29 mouse cellular contexts compared by ENCODE assay signal in genomic region chr1:133884746-133885145, GRCm38 (mm10). TPM values are rescaled to one million over a fixed set of nuclear protein-coding genes. Genes with fewer than 3 reads are reported as not detected.
DNase-seq lines count a peak whose midpoint lies in the region; ATAC-seq and TF ChIP-seq lines count a peak whose summit lies in the region.
"Had no signal": no experiment of that assay in that cellular context is flagged by ENCODE, and none has a peak within 500 bp of the region (broad histone marks: within the 10 kb centered on the region; RNA-seq: fewer than 3 reads in every experiment).

No protein-coding gene starts in this region.

- peaks cover 76% of the 10 kb centered on the region for H3K4me1 ChIP-seq in neural tube, embryonic 13.5 days (replicated peaks)

- no peak overlapping the region for H3K4me2 ChIP-seq in neural tube, embryonic 13.5 days
- H3K4me2 ChIP-seq: embryonic facial prominence, embryonic 15.5 days; forebrain, embryonic 15.5 days; heart, embryonic 12.5 days; kidney, embryonic 15.5 days; liver, embryonic 15.5 days; neural tube, embryonic 12.5 days; stomach, embryonic 15.5 days had no signal

- no peaks in the 10 kb centered on the region for H3K36me3 ChIP-seq in neural tube, embryonic 13.5 days
- H3K36me3 ChIP-seq: embryonic facial prominence, embryonic 15.5 days; forebrain, embryonic 15.5 days; G1E; heart, embryonic 12.5 days; kidney, embryonic 15.5 days; liver, embryonic 15.5 days; neural tube, embryonic 12.5 days; stomach, embryonic 15.5 days had no signal

- H3K27me3 ChIP-seq in neural tube, embryonic 13.5 days = peaks cover 4% of the 10 kb centered on the region
- H3K27me3 ChIP-seq: CH12.LX; embryonic facial prominence, embryonic 15.5 days; forebrain, embryonic 15.5 days; heart, embryonic 12.5 days; liver, embryonic 15.5 days; neural tube, embryonic 12.5 days; stomach, embryonic 15.5 days had no signal

- H3K4me3 ChIP-seq in left cerebral cortex, adult 2 months = no peak overlapping the region
- H3K4me3 ChIP-seq in neural tube, embryonic 13.5 days = no peak overlapping the region
- H3K4me3 ChIP-seq: embryonic facial prominence, embryonic 15.5 days; forebrain, embryonic 15.5 days; heart, embryonic 12.5 days; kidney, embryonic 15.5 days; liver, embryonic 15.5 days; neural tube, embryonic 12.5 days; stomach, embryonic 15.5 days had no signal

- no peaks in the 10 kb centered on the region for H3K9me3 ChIP-seq in neural tube, embryonic 13.5 days
- H3K9me3 ChIP-seq: embryonic facial prominence, embryonic 15.5 days; forebrain, embryonic 15.5 days; G1E; heart, embryonic 12.5 days; kidney, embryonic 15.5 days; liver, embryonic 15.5 days; neural tube, embryonic 12.5 days; stomach, embryonic 15.5 days had no signal

- no peak overlapping the region for H3K9ac ChIP-seq in neural tube, embryonic 13.5 days
- H3K9ac ChIP-seq: embryonic facial prominence, embryonic 15.5 days; forebrain, embryonic 15.5 days; heart, embryonic 12.5 days; kidney, embryonic 15.5 days; liver, embryonic 15.5 days; neural tube, embryonic 12.5 days; stomach, embryonic 15.5 days had no signal

- intact Hi-C loops in left cerebral cortex, adult 2 months (cut with DNase I) = loop anchor here (2.0 kb wide), 1 partner anchor 30 kb away; no protein-coding TSS in a partner anchor
- intact Hi-C loops in left cerebral cortex, postnatal 4 days (cut with DNase I) = no loop called here

- DNase-seq in left cerebral cortex, adult 2 months (ENCODE audit: extremely low spot score in 1 of 2, low spot score in 2 of 2) = no peak
- DNase-seq in left cerebral cortex, postnatal 4 days = no peak
- DNase-seq in embryo, embryonic 10 days (ENCODE audit: low spot score) = peak; percentile 66
- DNase-seq in embryo, embryonic 9.5 days (ENCODE audit: extremely low spot score) = peak; percentile 41
- DNase-seq in ovary, adult 18-20 months (ENCODE audit: low spot score) = no peak
- no peak for DNase-seq in layer of hippocampus, postnatal 10 days (ENCODE audit: low spot score in 2 of 2)
- DNase-seq: adrenal gland, adult 2 months; B cell, adult 2 months; cerebellum, adult 11 months; cerebellum, adult 9-11 months; gastrocnemius, postnatal 14 days; heart, adult 11 months; heart, postnatal 10 days; kidney, adult 11 months; kidney, postnatal 36 days; liver; lung, postnatal 4 days; thymus, adult 2 months had no signal

- 15% methylated on average over 9 of the region's 9 CpGs for WGBS in neural tube, embryonic 13.5 days

- no peak for TF ChIP-seq CTCF in left cerebral cortex, adult 2 months (IDR thresholded peaks at IDR 0.05)

- H3K27ac ChIP-seq in left cerebral cortex, adult 2 months = peak overlapping the region; percentile 73
- 0 out of 2 replicates have a peak overlapping the region, but pooled peaks have one; percentile 18 for H3K27ac ChIP-seq in neural tube, embryonic 13.5 days (replicated peaks)
- H3K27ac ChIP-seq: embryonic facial prominence, embryonic 15.5 days; forebrain, embryonic 15.5 days; kidney, embryonic 15.5 days; neural tube, embryonic 12.5 days; stomach, embryonic 15.5 days had no signal

- no peak for ATAC-seq in neural tube, embryonic 13.5 days (ENCODE audit: low read depth)
- ATAC-seq: forebrain, embryonic 15.5 days had no signal

RNA-seq across cellular contexts. Expression of gene Optc, which starts 23.1 kb away (rescaled TPM):
- 1 to 10 TPM in 1 of 2 experiments, under 1 TPM in 1; 0.81 to 1.2 TPM for total RNA-seq in left cerebral cortex, adult 2 months (2021)
- 1 to 10 TPM; 2.3 to 2.7 TPM for total RNA-seq in left cerebral cortex, postnatal 4 days (2021)
- 2.0 and 2.4 TPM in 2 replicates for polyA plus RNA-seq in neural tube, embryonic 13.5 days (2015; fragmentation: Nextera tagmentation; extraction: Ambion mirVana)
- 1 to 10 TPM in 1 of 2 experiments, under 1 TPM in 1; 0.94 to 1.1 TPM for total RNA-seq in layer of hippocampus, postnatal 10 days (2021)
- total RNA-seq: CH12.LX; G1E; monocyte, adult 5-6 weeks had no signal
- polyA plus RNA-seq: G1E had no signal

RNA-seq across cellular contexts. Expression of gene Prelp, which starts 36.5 kb away (rescaled TPM):
- 10 to 100 TPM; 10.8 to 11.6 TPM for total RNA-seq in left cerebral cortex, adult 2 months (2021)
- total RNA-seq in left cerebral cortex, postnatal 4 days (2021) = 1 to 10 TPM; 1.9 to 2.6 TPM
- 8.2 and 10.1 TPM in 2 replicates for polyA plus RNA-seq in neural tube, embryonic 13.5 days (2015; fragmentation: Nextera tagmentation; extraction: Ambion mirVana)
- 1 to 10 TPM; 4.1 to 4.6 TPM for total RNA-seq in layer of hippocampus, postnatal 10 days (2021)
- total RNA-seq: CH12.LX; monocyte, adult 5-6 weeks had no signal

Comparison
In these comparisons a context has a peak if more than half of its experiments do, and no peak if none do; other contexts are left out.
1. DNase-seq: peak in embryo, embryonic 10 days (single experiment) and embryo, embryonic 9.5 days (single experiment); none in left cerebral cortex, adult 2 months (0 of 2), left cerebral cortex, postnatal 4 days (single experiment), ovary, adult 18-20 months (single experiment) and layer of hippocampus, postnatal 10 days (0 of 2).